Mouse (Mus musculus): Measurements from ENCODE around the gene Fbxo33.

DNA sequence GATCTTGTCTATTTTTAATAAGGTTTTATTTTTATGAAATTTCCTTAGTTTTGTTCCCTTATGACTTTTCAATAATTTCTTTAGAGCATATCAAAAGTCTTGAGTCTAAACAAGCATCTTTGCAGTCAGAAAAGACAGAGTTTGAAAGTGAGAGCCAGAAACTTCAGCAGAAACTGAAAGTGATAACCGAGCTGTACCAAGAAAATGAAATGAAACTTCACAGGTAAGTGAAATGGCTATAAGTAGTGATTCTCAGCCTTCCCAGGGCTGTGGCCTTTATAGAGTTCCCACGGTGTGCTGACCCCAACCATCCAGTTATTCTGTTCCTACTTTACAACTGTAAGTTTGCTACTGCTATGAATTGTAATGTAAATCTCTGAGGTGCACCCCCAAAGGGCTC, 56.7 kb downstream of the Fbxo33 start:
- TF ChIP-seq POLR2A (IDR thresholded peaks at IDR 0.05; ENCODE audit: borderline replicate concordance, control insufficient read depth, low read depth, low read length) (no peak), CTCF (IDR thresholded peaks at IDR 0.05; ENCODE audit: control insufficient read depth, insufficient read depth, low read length) (no peak)

Data from bone marrow, adult 2 months (tissue).